Mouse (Mus musculus) midbrain, embryonic 15.5 days (tissue): ENCODE data around the gene Gadl1. TPM values are rescaled to one million over a fixed set of nuclear protein-coding genes. Genes with fewer than 3 reads are reported as not detected.

ENCODE experiments used
- ATAC-seq: fragments of 200-750 bp; cut with Nextera tagmentation; replicated peaks from 2 replicates; pipeline ENCODE4 v1.8.0; 2017; ENCODE audit warnings: moderate TSS enrichment
- H3K27ac ChIP-seq: fragments of 300-500 bp; sonication (generic); 2 replicates; pipeline ENCODE4 v1.5.1; 2015; ENCODE audit warnings: mild to moderate bottlenecking, inconsistent platforms
- H3K27me3 ChIP-seq: fragments of 300-500 bp; sonication (generic); replicated peaks from 2 replicates; pipeline ENCODE4 v1.6.1; 2015; ENCODE audit warnings: inconsistent platforms
- H3K36me3 ChIP-seq: fragments of 300-500 bp; sonication (generic); replicated peaks from 2 replicates; pipeline ENCODE4 v1.6.1; 2015; ENCODE audit warnings: inconsistent platforms
- H3K4me1 ChIP-seq: fragments of 300-500 bp; sonication (generic); 2 replicates; pipeline ENCODE4 v1.6.1; 2015; ENCODE audit warnings: inconsistent platforms
- H3K4me2 ChIP-seq: fragments of 300-500 bp; sonication (generic); 2 replicates; pipeline ENCODE4 v1.6.1; 2015; ENCODE audit warnings: inconsistent platforms, mild to moderate bottlenecking, moderate library complexity
- H3K4me3 ChIP-seq: fragments of 300-500 bp; sonication (generic); 2 replicates; pipeline ENCODE4 v1.5.1; 2015; ENCODE audit warnings: mild to moderate bottlenecking, inconsistent platforms
- H3K9ac ChIP-seq: fragments of 300-500 bp; sonication (generic); 2 replicates; pipeline ENCODE4 v1.6.1; 2015; ENCODE audit warnings: mild to moderate bottlenecking, inconsistent platforms
- H3K9me3 ChIP-seq: fragments of 300-500 bp; sonication (generic); 2 replicates; pipeline ENCODE4 v1.6.1; 2016; ENCODE audit warnings: inconsistent platforms
- WGBS: fragments of 180-500 bp; shearing (Covaris S2); methylation state at CpG from one replicate; pipeline ENCODE4 v1.1.7; 2015; ENCODE audit warnings: mixed read lengths; 5-methylcytosine and 5-hydroxymethylcytosine counted together
- polyA plus RNA-seq: library from polyadenylated mRNA; unstranded; fragments of >200 nt; fragmentation: Nextera tagmentation; extraction: Ambion mirVana; gene quantifications from 2 replicates; pipeline ENCODE4 v1.2.1, GENCODE M21; 2015

Gene Gadl1
- polyA plus RNA-seq, result 0.18 and 0.49 TPM in 2 replicates

DNA sequence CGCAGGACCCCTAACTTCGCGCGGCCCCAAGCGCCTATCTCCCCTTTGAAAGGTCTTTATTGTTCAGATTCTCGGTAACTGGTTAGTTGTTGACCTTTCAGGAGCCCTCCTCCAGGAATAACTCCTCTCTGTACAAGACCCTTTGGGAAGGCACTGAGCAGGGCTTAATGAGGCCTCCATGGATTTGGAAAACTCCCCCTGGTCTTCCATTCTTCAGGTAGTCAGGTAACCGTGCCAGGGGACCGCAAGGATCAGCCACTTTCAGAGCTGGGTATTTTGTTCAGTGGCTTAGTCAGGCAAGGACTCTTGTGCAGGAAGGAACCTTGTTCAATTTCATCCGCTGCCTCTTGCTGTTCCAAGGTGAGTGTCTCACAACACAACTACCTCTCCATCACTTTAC lies at the start of gene Gadl1:
Gene Gadl1 (plus strand): TSS at position 301 of the 400 bp plus-strand sequence.
- Histone ChIP-seq H3K9ac (no peak within 1 kb of the TSS), H3K4me1 (no peaks in the 10 kb centered on the region), H3K36me3 (no peaks in the 10 kb centered on the region), H3K4me3 (no peak within 1 kb of the TSS), H3K27me3 (no peaks in the 10 kb centered on the region; the same call in 1 of the 2 replicates), H3K4me2 (no peak within 1 kb of the TSS), H3K27ac (no peak within 1 kb of the TSS), H3K9me3 (no peaks in the 10 kb centered on the region)
- ATAC-seq, result no peak
- WGBS, result 70% methylated on average over 9 of the region's 9 CpGs

DNA sequence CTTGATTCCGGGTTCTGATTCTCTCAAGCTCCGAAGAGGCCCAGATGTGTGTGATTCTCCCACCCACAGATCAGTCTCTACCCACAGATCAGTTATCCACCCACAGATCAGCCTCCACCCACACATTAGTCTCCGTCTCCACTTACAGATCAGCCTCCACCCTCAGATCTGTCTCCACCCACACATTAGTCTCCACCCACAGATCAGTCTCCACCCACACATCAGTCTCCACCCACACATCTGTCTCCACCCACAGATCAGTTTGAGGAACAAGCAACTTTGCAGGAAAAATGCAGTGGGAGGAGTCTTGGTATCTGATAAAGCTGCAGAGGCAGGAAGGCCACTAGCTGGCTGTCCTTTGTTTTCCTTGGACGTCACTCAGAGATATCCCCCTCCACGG lies 46.5 kb upstream of the Gadl1 start:
- H3K36me3 ChIP-seq, result no peaks in the 10 kb centered on the region
- 74% methylated on average over 5 of the region's 5 CpGs for WGBS

DNA sequence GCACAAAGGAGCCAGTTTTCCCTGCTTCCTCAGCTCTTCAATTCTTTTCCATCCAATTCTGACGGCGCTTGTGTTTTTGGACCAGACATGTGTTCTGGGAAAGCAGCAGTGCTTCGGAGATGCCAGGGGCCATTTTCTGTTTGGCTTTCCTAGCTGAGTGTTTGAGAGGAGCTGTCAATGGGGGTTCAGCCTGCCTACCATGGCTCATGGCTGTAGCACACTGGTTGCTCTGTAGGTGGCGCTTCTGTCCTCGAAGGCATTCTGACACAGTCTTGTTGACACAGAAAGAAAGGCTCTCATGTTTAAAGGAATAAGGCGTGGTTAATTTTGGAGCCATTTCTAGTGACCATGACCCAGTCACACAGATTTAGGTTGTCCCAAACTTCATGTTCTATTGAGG lies 45.9 kb upstream of the Gadl1 start:
- WGBS, result 78% methylated on average over 6 of the region's 6 CpGs
- H3K36me3 ChIP-seq, result no peaks in the 10 kb centered on the region

More for the DNA sequence above, 46.5 kb upstream of the Gadl1 start:
- Histone ChIP-seq H3K9me3 (no peaks in the 10 kb centered on the region), H3K4me1 (no peaks in the 10 kb centered on the region), H3K9ac (no peak overlapping the region), H3K4me3 (no peak overlapping the region), H3K4me2 (no peak overlapping the region), H3K27ac (no peak overlapping the region), H3K27me3 (no peaks in the 10 kb centered on the region)
- no peak for ATAC-seq

DNA sequence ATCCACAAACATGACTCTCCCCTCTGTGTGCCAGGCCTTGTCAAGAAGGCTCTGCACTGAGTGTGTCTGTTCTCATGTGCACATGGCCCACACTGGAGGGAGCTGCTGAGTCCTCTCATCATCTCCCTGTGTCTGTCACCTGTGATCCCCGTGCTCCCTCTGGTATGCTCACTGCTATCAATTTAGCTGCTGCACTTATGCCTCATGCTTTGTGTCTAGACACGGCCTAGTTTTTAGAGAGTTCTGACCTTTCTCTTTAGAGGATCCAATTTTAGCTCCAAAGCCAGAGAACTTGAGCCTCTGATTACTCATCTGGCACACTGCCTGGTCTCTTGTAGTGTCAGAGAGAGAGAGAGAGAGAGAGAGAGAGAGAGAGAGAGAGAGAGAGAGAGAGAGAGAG lies 42.0 kb upstream of the Gadl1 start:
- no peaks in the 10 kb centered on the region for H3K27me3 ChIP-seq

More for the DNA sequence above, 45.9 kb upstream of the Gadl1 start:
- ATAC-seq, result no peak
- Histone ChIP-seq H3K4me2 (no peak overlapping the region), H3K27me3 (no peaks in the 10 kb centered on the region), H3K9me3 (no peaks in the 10 kb centered on the region), H3K4me1 (no peaks in the 10 kb centered on the region), H3K9ac (no peak overlapping the region), H3K27ac (no peak overlapping the region), H3K4me3 (no peak overlapping the region)

DNA sequence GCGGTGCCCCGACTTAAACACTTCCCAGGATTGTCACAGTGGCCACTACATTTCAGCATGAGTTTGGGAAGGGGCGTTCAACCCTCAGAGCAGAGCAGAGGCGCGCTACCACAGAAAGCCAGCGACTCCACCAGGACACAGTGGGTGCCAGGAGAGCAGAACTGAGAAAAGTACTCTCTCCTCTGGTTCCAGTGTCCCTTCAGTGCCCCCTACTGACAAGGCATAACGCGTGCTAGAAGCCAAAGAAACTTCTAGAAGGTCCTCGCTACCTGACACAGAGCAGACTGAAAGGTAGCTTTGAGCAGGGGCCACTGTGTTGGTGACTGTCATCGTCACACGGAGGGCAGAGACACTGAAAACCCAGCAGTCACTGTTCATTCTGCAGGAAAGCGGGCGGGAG lies 39.1 kb upstream of the Gadl1 start:
- WGBS, result 87% methylated on average over 13 of the region's 13 CpGs
- no peak for ATAC-seq
- Histone ChIP-seq H3K4me1 (no peaks in the 10 kb centered on the region), H3K27ac (no peak overlapping the region), H3K4me3 (no peak overlapping the region), H3K9me3 (no peaks in the 10 kb centered on the region), H3K4me2 (no peak overlapping the region), H3K27me3 (no peaks in the 10 kb centered on the region), H3K36me3 (no peaks in the 10 kb centered on the region), H3K9ac (no peak overlapping the region)

More for the DNA sequence above, 42.0 kb upstream of the Gadl1 start:
- H3K4me1 ChIP-seq, result no peaks in the 10 kb centered on the region
- H3K27ac ChIP-seq, result no peak overlapping the region
- no peak overlapping the region for H3K9ac ChIP-seq
- H3K9me3 ChIP-seq, result no peaks in the 10 kb centered on the region
- H3K4me2 ChIP-seq, result no peak overlapping the region
- H3K36me3 ChIP-seq, result no peaks in the 10 kb centered on the region
- no peak overlapping the region for H3K4me3 ChIP-seq
- WGBS, result 61% methylated on average over 2 of the region's 2 CpGs
- no peak for ATAC-seq

DNA sequence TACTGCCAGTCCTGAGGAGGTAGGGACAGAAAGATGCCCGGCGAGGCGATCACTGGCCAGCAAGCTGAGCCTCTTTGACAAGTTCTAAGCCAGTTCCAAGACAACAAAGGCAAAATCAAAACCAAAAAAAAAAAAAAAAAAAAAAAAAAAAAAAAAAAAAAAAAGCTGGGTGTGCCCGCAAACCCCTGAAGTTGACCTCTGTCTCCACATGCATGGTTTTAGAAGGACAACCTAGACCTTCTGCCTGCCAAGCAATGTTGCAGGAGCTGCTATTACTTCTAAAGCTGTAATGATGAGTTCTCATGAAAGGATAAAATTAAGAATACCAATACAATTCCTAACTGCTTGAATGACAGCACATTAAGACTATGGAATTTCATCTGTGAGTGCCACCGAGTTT lies 38.6 kb upstream of the Gadl1 start:
- no peaks in the 10 kb centered on the region for H3K4me1 ChIP-seq
- H3K9ac ChIP-seq, result no peak overlapping the region
- WGBS, result 91% methylated on average over 5 of the region's 5 CpGs
- no peak for ATAC-seq
- H3K4me3 ChIP-seq, result no peak overlapping the region
- H3K36me3 ChIP-seq, result no peaks in the 10 kb centered on the region
- H3K4me2 ChIP-seq, result no peak overlapping the region
- no peaks in the 10 kb centered on the region for H3K27me3 ChIP-seq
- H3K9me3 ChIP-seq, result no peaks in the 10 kb centered on the region
- H3K27ac ChIP-seq, result no peak overlapping the region

DNA sequence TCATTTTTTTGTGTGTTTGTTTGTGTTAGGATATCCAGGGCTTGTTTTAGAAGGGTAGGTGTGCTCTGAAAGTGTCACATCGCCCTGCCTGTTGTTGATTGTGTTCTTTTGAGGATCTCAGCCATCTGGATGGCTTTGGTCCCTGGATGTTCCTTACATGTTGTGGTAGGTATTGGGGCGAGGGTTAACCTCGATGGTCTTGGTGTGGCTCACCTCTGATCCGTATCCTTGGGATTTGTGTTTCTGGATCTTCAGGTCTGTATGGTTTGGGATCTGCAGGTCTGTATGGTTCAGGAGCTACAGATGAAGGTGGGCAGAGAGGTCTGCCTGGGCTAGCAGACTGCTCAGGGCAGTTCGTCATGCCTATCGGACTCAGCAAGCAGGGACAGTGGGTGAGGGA lies 28.8 kb upstream of the Gadl1 start:
- H3K27me3 ChIP-seq, result no peaks in the 10 kb centered on the region
- no peak overlapping the region for H3K9ac ChIP-seq
- H3K4me1 ChIP-seq, result no peaks in the 10 kb centered on the region
- WGBS, result 93% methylated on average over 6 of the region's 6 CpGs
- H3K27ac ChIP-seq, result no peak overlapping the region
- no peak overlapping the region for H3K4me2 ChIP-seq
- H3K4me3 ChIP-seq, result no peak overlapping the region
- H3K36me3 ChIP-seq, result no peaks in the 10 kb centered on the region
- no peak for ATAC-seq
- no peaks in the 10 kb centered on the region for H3K9me3 ChIP-seq

DNA sequence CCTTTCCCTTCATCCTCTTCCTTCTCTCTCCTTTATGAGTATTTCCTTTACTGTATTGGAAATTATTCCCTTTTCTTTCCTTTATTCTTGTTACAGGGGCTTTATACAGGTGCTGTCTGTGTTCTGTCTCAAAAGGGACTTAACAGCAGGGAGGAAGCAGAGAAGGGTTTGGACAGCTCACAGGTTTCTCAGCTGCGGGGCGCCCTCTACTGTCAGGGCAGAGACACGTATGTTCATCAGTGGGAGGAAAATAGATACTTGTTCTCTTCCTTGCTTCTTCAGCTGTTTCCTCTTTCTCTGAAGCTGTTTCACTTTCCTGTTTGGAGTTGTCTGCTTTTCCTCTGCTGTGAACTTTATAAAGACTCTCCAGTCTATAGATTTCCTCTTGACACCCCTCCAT lies 28.1 kb upstream of the Gadl1 start:
- Histone ChIP-seq H3K27me3 (no peaks in the 10 kb centered on the region), H3K4me1 (no peaks in the 10 kb centered on the region), H3K4me3 (no peak overlapping the region), H3K9me3 (no peaks in the 10 kb centered on the region), H3K36me3 (no peaks in the 10 kb centered on the region), H3K27ac (no peak overlapping the region), H3K4me2 (no peak overlapping the region), H3K9ac (no peak overlapping the region)
- ATAC-seq, result no peak
- 90% methylated on average over 3 of the region's 3 CpGs for WGBS

DNA sequence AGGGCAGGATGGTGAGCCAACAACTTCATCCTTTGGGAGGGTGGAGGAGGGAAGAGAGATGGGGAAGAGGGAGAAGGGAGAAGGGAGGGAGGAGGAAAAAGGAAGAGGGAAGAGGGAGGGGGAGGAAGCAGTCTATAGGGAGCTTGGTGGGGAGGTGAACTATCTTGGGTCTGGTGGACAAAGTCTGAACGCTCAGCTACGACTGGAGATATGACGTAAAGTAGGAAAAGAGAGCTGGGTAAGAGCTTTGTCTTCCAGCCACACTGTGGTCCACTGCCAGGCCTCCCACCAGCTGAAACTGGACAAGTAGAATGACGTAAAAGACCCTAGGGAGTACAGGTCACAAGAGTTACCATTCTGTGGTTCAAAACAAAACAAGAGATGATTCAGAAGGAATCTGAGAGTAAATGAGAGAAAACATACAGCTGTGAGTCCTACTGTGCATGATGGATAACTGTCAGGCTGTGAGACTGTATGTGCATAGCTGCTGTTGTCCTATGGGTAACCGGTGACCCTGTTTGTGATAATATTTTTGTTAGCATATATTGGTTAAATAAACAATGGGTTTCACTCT lies 26.5 kb upstream of the Gadl1 start:
- H3K27me3 ChIP-seq, result no peaks in the 10 kb centered on the region
- no peak overlapping the region for H3K4me3 ChIP-seq
- H3K27ac ChIP-seq, result no peak overlapping the region
- WGBS, result 86% methylated on average over 5 of the region's 5 CpGs
- no peak overlapping the region for H3K4me2 ChIP-seq
- no peaks in the 10 kb centered on the region for H3K4me1 ChIP-seq
- ATAC-seq, result no peak
- H3K9me3 ChIP-seq, result no peaks in the 10 kb centered on the region
- no peak overlapping the region for H3K9ac ChIP-seq
- H3K36me3 ChIP-seq, result no peaks in the 10 kb centered on the region

DNA sequence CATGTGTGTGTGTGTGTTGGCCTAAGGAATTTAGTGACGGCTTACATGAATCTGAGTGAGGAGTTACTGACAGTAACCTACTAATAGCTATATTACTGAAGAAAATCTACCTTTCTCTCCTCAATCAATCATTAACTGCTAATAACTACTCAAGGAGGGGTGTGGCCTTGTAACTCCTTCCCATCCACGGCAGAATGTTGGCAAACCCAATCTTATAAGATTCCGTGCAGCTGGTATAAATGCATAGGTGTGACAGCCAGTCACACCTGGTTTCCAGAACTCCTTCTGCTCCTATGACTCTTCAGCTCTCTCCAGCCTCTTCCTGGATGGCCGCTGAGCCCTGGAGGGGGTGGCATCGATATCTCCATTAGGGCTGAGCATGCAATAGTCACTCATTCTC lies 25.8 kb upstream of the Gadl1 start:
- no peaks in the 10 kb centered on the region for H3K27me3 ChIP-seq
- H3K4me3 ChIP-seq, result no peak overlapping the region
- H3K27ac ChIP-seq, result no peak overlapping the region
- H3K4me2 ChIP-seq, result no peak overlapping the region
- WGBS, result 94% methylated on average over 5 of the region's 5 CpGs
- no peaks in the 10 kb centered on the region for H3K36me3 ChIP-seq
- no peak overlapping the region for H3K9ac ChIP-seq
- H3K9me3 ChIP-seq, result no peaks in the 10 kb centered on the region
- ATAC-seq, result no peak
- no peaks in the 10 kb centered on the region for H3K4me1 ChIP-seq

DNA sequence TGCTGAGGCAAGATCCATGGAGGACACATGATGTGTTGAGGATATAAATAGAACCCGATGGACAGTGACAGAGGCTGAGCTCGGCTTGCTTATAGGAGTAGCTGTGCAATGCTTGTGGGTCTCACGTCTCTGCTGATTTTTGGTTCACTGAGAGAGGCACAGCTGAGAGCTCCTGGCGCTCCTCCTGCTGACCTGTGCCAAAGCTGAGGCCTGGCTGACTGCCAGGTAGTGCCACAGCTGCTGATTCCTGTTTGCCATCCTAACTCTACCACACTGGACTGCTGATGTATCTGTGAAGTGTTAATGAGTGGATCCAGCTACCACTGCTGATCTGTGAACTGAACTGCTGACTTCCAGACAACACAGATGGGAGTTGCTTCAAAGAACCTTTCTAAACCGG lies 21.7 kb upstream of the Gadl1 start:
- no peak overlapping the region for H3K4me2 ChIP-seq
- no peak overlapping the region for H3K4me3 ChIP-seq
- H3K27ac ChIP-seq, result no peak overlapping the region
- no peaks in the 10 kb centered on the region for H3K27me3 ChIP-seq
- ATAC-seq, result no peak
- no peaks in the 10 kb centered on the region for H3K9me3 ChIP-seq
- WGBS, result 90% methylated on average over 5 of the region's 5 CpGs
- no peaks in the 10 kb centered on the region for H3K4me1 ChIP-seq
- H3K36me3 ChIP-seq, result no peaks in the 10 kb centered on the region
- no peak overlapping the region for H3K9ac ChIP-seq

DNA sequence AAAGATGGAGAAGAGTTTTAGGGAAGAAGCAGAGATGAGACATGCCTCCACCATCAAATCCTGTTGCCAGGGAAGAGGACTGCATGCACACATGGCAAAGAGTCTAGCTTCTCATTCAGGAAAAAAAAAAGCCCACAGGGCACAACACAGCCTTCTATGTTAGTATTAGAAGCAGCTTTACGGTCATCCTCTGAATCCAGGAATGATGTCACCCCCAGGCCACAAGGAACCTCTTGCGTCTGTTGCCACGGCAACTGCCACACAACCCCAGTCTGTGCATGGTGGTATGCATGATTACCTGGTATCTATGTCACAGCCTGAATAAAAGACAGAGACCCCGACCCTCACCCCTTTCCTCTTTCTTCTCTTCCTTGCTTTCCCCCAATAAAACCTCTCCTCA lies 16.1 kb upstream of the Gadl1 start:
- no peak overlapping the region for H3K4me3 ChIP-seq
- no peaks in the 10 kb centered on the region for H3K27me3 ChIP-seq
- no peaks in the 10 kb centered on the region for H3K4me1 ChIP-seq
- H3K27ac ChIP-seq, result no peak overlapping the region
- no peaks in the 10 kb centered on the region for H3K9me3 ChIP-seq
- H3K36me3 ChIP-seq, result no peaks in the 10 kb centered on the region
- no peak overlapping the region for H3K9ac ChIP-seq
- 56% methylated on average over 4 of the region's 4 CpGs for WGBS
- no peak for ATAC-seq
- H3K4me2 ChIP-seq, result no peak overlapping the region

DNA sequence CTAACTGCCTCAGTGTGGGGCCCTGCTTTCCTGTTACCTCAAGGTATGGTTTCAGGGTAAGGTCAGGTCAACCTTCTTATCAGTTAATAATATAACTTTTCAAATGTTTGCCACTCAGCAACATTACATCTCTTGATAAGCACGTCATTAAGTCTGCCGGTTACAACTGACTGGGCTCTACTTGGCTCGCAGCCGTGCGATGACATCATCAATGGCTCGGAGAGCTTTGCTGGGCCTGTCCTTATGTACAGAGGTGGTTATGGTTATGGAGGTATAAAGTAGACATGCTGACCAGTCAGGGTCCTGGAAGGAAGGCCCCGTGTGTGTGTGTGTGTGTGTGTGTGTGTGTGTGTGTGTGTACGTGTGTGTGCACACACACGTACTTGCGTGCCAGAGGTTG lies 15.3 kb upstream of the Gadl1 start:
- Histone ChIP-seq H3K9me3 (no peaks in the 10 kb centered on the region), H3K9ac (no peak overlapping the region), H3K27ac (no peak overlapping the region), H3K4me2 (no peak overlapping the region), H3K4me1 (no peaks in the 10 kb centered on the region), H3K36me3 (no peaks in the 10 kb centered on the region), H3K27me3 (no peaks in the 10 kb centered on the region), H3K4me3 (no peak overlapping the region)
- no peak for ATAC-seq
- 95% methylated on average over 10 of the region's 10 CpGs for WGBS
